Mouse (Mus musculus) C2C12 (cell line): Measurements from ENCODE around the gene Rbm33.

Experiments
- CEBPB ChIP-seq: IDR thresholded peaks from one replicate; pipeline ENCODE4 v1.6.1; 2011; ENCODE audit warnings: low read depth, mild to moderate bottlenecking, control low read depth, moderate library complexity
- CTCF ChIP-seq: IDR thresholded peaks from one replicate; pipeline ENCODE4 v1.5.1; 2011; ENCODE audit not compliant: control insufficient read depth, insufficient read depth, insufficient read length
- MAX ChIP-seq: IDR thresholded peaks from one replicate; pipeline ENCODE4 v1.6.1; 2011; ENCODE audit warnings: mild to moderate bottlenecking, control low read depth
- MYOD1 ChIP-seq: IDR thresholded peaks from one replicate; pipeline ENCODE4 v1.6.1; 2011; ENCODE audit warnings: low read depth; ENCODE audit not compliant: control insufficient read depth, insufficient read length
- USF1 ChIP-seq: IDR thresholded peaks from one replicate; pipeline ENCODE4 v1.6.1; 2011; ENCODE audit warnings: low read depth, mild to moderate bottlenecking, control low read depth, moderate library complexity

- TF ChIP-seq CTCF (no peak), USF1 (no peak), MAX (no peak), MYOD1 (no peak), CEBPB (no peak)
Observed at GRCm38 (mm10) chr5:28413533-28413932, 96.6 kb downstream of the Rbm33 start.
